Mouse (Mus musculus) small intestine, adult 2 months (tissue): ENCODE data around the gene Prtg.

Source experiments
- CTCF ChIP-seq: fragments of 200-500 bp; IDR thresholded peaks from 2 replicates; pipeline ENCODE4 v1.5.1; 2012; ENCODE audit warnings: low read depth, mild to moderate bottlenecking, control low read depth, inconsistent platforms, low read length, moderate library complexity, mixed read lengths; ENCODE audit not compliant: insufficient replicate concordance, insufficient read length; ENCODE audit errors: extremely low read depth
- POLR2A ChIP-seq: fragments of 200-500 bp; IDR thresholded peaks from 2 replicates; pipeline ENCODE4 v1.6.1; 2012; ENCODE audit warnings: low read depth, mild to moderate bottlenecking, control low read depth, inconsistent platforms, low read length, moderate library complexity

- no peak for TF ChIP-seq POLR2A
- TF ChIP-seq CTCF: no peak
Observed at GRCm38 (mm10) chr9:72935309-72935708, 128.6 kb downstream of the Prtg start.
